Mouse (Mus musculus): ENCODE measurements around the gene Susd6.

The Susd6 gene

GRCm38 (mm10) chr12:80881121-80881520 lies 90.8 kb downstream of the Susd6 start:
- DNase-seq: no peak

GRCm38 (mm10) chr12:80883278-80883677 lies 93.0 kb downstream of the Susd6 start:
- DNase-seq: no peak

- no peak for DNase-seq
Observed at GRCm38 (mm10) chr12:80883881-80884280, 93.6 kb downstream of the Susd6 start.

- DNase-seq: peak; percentile 68
Observed at GRCm38 (mm10) chr12:80885301-80886288, 95.3 kb downstream of the Susd6 start.

GRCm38 (mm10) chr12:80887036-80887435 lies 96.7 kb downstream of the Susd6 start:
- DNase-seq: no peak

- DNase-seq: no peak
Observed at GRCm38 (mm10) chr12:80889331-80889730, 99.0 kb downstream of the Susd6 start.

GRCm38 (mm10) chr12:80891074-80891473 lies 100.8 kb downstream of the Susd6 start:
- DNase-seq: no peak

GRCm38 (mm10) chr12:80893720-80894494 lies 103.6 kb downstream of the Susd6 start:
- no peak for DNase-seq

DNA sequence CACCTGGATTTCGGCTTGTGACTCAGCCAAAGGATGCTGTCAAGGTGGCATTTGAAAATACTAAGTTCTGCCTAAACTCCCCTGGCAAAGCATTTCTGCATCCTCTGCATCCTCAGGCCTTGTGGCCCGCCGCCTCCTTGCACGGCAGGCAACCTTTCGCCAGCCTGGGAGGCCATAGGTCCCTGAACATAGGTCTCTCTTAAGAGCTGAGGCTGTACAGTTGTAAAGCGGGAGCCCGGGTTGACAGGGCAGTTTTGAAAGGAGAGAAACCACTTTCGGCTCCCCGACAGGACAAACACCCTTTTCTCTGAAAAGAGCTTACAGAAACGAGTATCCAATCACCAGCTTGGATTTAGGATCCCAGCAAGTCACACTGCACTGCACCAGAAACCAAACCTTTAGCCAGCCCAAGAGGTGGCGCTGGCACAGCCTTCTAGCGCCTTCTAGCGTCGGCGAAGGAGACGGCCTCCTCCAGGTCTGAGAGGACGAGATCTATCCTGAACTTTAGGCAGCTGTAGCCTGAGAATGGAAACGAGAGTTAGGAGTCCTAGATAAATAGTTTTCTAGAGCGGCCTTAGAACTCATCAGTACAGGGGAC lies 104.8 kb downstream of the Susd6 start:
- peak; percentile 77 for DNase-seq

DNA sequence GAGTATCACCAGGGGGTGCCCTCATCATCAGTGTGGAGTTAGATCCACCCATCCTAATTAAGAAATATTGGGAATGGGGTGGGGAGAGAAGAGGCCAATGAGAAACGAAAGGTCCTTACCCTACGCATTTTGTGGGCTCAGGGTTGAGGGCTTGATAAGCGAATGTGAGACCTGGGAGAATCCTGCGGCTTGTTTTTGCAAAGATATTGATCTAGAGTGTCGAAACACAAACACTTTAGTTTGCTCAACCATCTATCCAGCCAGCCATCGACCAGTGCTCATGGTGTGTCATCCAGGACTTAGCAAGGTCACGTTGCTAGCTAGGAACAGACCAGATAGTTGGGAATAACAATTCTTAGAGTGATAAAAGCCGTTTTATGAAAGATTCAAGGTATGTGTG lies 119.3 kb downstream of the Susd6 start:
- DNase-seq: no peak

DNA sequence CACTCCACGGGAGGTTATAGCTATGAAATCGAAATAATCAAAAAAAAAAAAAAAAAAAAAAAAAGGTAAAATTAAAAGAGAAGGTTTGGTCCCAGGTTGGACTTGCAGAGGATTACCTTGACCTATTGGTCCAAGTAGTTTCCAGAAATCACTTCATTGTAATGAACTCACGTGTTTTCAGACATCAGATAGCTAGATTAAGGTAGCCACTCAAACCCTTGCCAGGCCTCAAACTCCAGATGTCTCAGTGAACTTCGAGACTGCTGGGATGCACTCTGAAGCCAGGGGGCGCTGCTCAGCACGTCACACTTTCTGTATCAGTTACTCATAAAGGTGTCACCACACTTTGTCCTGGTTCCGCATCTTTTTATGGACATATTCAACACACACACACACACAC lies 127.5 kb downstream of the Susd6 start:
- peak; percentile 44 for DNase-seq

DNA sequence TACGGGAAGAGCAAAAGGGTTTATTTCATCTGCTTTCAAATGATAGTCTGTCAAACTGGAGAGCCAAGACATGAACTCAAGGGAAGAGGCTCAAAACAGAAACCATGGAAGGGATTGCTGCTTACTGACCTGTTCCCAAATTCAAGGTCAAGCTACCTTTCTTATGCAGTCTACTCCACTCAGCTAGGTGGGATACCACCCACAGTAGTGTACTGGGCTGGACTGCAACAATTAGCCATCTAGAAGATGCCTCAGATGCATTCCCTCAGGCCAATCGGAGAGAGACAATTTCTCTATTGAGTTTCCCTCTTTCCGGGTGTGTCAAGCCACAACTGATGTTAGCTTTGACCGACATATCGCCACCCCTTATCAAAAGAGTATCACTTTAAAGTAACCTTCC lies 131.0 kb downstream of the Susd6 start:
- no peak for DNase-seq

DNA sequence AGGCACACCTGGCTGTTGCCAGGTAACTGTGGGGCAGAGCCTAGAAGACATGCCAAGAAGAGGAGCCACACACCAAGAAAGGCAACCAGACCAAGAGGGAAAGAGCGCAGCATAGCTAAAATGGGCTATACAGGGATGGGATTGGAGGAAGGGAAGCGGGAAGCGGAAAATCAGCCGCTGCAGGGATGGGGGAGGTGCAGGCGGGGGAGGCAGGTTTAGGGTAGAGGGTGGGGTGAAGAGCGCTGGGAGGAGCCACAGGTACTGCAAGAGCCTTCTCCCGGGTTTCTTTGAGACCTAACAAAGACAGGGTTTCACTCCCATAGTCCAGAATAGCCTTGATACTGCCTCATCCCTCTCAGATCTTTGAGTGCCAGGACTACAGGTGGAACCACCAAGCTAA lies 132.6 kb downstream of the Susd6 start:
- no peak for DNase-seq

- no peak for DNase-seq
Observed at GRCm38 (mm10) chr12:80923602-80924001, 133.3 kb downstream of the Susd6 start.

GRCm38 (mm10) chr12:80924205-80924604 lies 133.9 kb downstream of the Susd6 start:
- no peak for DNase-seq

DNA sequence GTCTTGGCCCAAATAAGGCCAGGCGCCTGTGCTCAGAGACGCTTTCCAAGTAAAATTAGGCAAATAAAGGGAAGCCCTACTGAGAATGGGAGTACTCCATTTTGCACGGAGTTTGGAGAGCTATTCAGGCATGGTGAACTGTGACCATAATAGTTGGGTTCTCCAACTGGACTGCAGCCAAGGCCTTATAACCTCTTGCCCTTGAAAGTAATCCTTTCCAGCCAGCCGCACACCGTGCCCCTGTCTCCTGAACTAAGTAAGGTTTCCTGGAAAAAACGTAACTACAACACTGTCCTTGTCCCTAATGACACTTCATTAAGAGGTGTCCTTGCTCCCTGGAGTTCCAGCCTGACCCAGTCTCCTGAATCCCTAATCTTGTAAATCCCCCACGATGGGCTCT lies 135.6 kb downstream of the Susd6 start:
- DNase-seq: peak; percentile 91

- no peak for DNase-seq
Observed at GRCm38 (mm10) chr12:80926550-80926949, 136.2 kb downstream of the Susd6 start.

DNA sequence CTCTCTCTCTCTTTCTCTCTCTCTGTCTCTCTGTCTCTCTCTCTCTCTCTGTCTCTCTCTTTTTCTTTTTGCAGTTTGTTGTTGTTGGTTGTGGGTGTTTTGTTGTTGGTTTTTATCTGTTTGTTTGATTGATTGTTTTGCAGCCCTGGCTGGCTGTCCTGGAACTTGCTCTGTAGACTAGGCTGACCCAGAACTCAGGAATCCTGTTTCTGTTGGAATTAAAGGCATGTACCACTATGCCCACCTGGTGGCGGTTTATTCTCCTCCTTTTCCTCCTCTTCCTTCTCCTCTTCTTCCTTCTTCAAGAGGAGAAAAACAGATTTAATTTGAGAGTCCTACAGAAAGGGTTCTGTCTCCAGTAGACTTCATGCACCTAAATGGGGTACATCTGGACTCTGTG lies 137.2 kb downstream of the Susd6 start:
- DNase-seq: no peak

DNA sequence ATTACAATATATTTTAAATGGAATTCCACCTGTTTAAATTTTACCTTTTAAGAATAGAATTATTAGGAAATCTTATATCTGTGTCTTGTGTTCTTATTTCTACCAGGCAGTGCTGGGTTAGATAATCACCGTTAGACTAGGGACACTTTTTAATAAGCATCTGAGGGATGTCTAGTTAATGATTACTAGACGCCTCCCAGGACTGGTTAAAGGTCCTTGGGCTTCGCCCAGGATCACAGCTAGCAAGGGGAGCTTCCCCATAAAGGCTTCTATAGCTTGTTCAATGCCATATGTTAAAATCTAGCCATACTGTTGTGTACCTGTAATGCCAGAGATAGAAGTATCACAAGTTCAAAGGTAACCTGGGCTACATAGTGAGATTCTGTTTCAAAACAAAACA lies 138.6 kb downstream of the Susd6 start:
- DNase-seq: peak; percentile 90

DNA sequence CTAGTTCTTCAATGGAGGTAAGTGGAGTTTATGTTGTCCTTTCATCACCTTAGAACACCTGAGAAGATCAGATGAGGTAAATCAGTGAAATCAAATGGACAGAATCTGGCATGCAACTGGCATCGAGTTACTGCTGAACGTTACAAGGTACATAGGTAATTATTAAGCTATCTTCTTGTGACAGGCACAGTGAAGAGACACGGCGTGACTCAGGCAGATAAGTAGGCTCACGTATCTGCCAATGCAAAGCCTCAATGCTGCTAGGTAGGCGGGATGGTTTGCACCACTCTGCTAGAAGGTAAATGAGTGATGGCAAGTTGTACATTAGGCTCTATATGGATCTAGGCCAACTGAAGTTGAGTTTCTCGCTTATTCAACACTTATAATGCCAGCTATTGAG lies 139.8 kb downstream of the Susd6 start:
- peak; percentile 68 for DNase-seq

Data from kidney, adult 9 months (tissue).